Mouse (Mus musculus): ENCODE results near the gene Ninj1.
A peak's percentile ranks its signal among the peaks of the same experiment; 100 is the strongest.

Ninj1 gene

GRCm38 (mm10) chr13:49171729-49172128 is 15.6 kb upstream of the Ninj1 start:
- DNase-seq (ENCODE audit: low read depth, low spot score): no peak

- DNase-seq (ENCODE audit: low read depth, low spot score): no peak
Observed at GRCm38 (mm10) chr13:49172335-49172734, 14.9 kb upstream of the Ninj1 start.

- DNase-seq (ENCODE audit: low read depth, low spot score): peak; percentile 86
Observed at GRCm38 (mm10) chr13:49172971-49173596, 14.2 kb upstream of the Ninj1 start.

- DNase-seq (ENCODE audit: low read depth, low spot score): no peak
Observed at GRCm38 (mm10) chr13:49175509-49175908, 11.8 kb upstream of the Ninj1 start.

- no peak for DNase-seq (ENCODE audit: low read depth, low spot score)
Observed at GRCm38 (mm10) chr13:49178839-49179585, 8.3 kb upstream of the Ninj1 start.

- DNase-seq (ENCODE audit: low read depth, low spot score): no peak
Observed at GRCm38 (mm10) chr13:49180274-49180673, 7.0 kb upstream of the Ninj1 start.

GRCm38 (mm10) chr13:49180691-49181090 is 6.6 kb upstream of the Ninj1 start:
- DNase-seq (ENCODE audit: low read depth, low spot score): no peak

- no peak for DNase-seq (ENCODE audit: low read depth, low spot score)
Observed at GRCm38 (mm10) chr13:49181411-49181984, 5.8 kb upstream of the Ninj1 start.

- DNase-seq (ENCODE audit: low read depth, low spot score): no peak
Observed at GRCm38 (mm10) chr13:49183161-49183560, 4.1 kb upstream of the Ninj1 start.

- no peak for DNase-seq (ENCODE audit: low read depth, low spot score)
Observed at GRCm38 (mm10) chr13:49183646-49184045, 3.6 kb upstream of the Ninj1 start.

GRCm38 (mm10) chr13:49186798-49187287 is 442 bp upstream of the Ninj1 start:
- DNase-seq (ENCODE audit: low read depth, low spot score): no peak

- peak; percentile 25 for DNase-seq (ENCODE audit: low read depth, low spot score)
Observed at GRCm38 (mm10) chr13:49188219-49188965, 1.1 kb downstream of the Ninj1 start.

- DNase-seq (ENCODE audit: low read depth, low spot score): no peak
Observed at GRCm38 (mm10) chr13:49188966-49189360, 1.7 kb downstream of the Ninj1 start.

GRCm38 (mm10) chr13:49189970-49190870 is 2.9 kb downstream of the Ninj1 start:
- no peak for DNase-seq (ENCODE audit: low read depth, low spot score)

GRCm38 (mm10) chr13:49190876-49191672 is 3.8 kb downstream of the Ninj1 start:
- DNase-seq (ENCODE audit: low read depth, low spot score): no peak

GRCm38 (mm10) chr13:49191673-49192035 is 4.4 kb downstream of the Ninj1 start:
- no peak for DNase-seq (ENCODE audit: low read depth, low spot score)

GRCm38 (mm10) chr13:49192156-49192855 is 5.0 kb downstream of the Ninj1 start:
- DNase-seq (ENCODE audit: low read depth, low spot score): no peak

- no peak for DNase-seq (ENCODE audit: low read depth, low spot score)
Observed at GRCm38 (mm10) chr13:49193650-49194049, 6.4 kb downstream of the Ninj1 start.

GRCm38 (mm10) chr13:49194811-49195210 is 7.5 kb downstream of the Ninj1 start:
- DNase-seq (ENCODE audit: low read depth, low spot score): no peak

- DNase-seq (ENCODE audit: low read depth, low spot score): no peak
Observed at GRCm38 (mm10) chr13:49195651-49196050, 8.4 kb downstream of the Ninj1 start.

All from ES-CJ7 (cell line).